Comparison of ENCODE assay signal across 13 mouse cellular contexts in the genomic region with DNA sequence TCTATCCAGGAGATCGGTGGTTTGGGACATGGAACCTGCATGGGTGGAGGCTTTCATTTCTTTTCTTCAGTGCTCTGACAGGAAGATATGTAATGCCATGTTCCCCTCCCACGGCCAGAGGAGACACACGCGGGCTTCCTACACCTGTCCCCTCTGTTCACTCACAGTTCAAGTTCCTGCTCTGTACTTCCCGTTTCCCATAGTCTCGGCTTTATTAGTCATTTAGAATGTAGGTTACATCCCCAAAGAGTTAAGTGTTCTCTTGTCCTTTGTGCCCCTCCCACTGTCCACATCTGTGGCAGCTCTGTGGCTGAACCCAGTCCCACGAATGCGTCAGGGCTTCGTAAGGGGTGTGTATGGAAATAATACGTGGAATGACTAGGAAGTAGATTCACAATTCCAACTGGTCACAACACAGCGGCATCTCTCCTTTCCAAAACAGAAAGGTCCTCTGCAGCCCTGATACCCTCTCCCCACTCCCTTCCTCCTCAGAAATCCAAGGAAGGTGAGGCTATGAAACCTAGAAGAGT.
"Had no signal": no experiment of that assay in that cellular context is flagged by ENCODE, and none has a peak within 500 bp of the region (broad histone marks: within the 10 kb centered on the region; RNA-seq: fewer than 3 reads in every experiment).

No protein-coding gene starts in this region.

- DNase-seq: kidney, postnatal 10 days; kidney, postnatal 4 days; left cerebral cortex, postnatal 4 days; lung, adult 2 months; right cerebral cortex, adult 18-20 months; right cerebral cortex, postnatal 25 days; thymus, postnatal 36 days had no signal

- H3K27ac ChIP-seq: layer of hippocampus, adult 2 months; limb, embryonic 13.5 days; liver, embryonic 15.5 days; macrophage; midbrain, embryonic 13.5 days had no signal

- H3K4me1 ChIP-seq: liver, embryonic 15.5 days; midbrain, embryonic 13.5 days had no signal

- H3K4me2 ChIP-seq: limb, embryonic 13.5 days; liver, embryonic 15.5 days; midbrain, embryonic 13.5 days had no signal

- H3K9me3 ChIP-seq: limb, embryonic 13.5 days; liver, embryonic 15.5 days; midbrain, embryonic 13.5 days had no signal

- H3K9ac ChIP-seq: limb, embryonic 13.5 days; liver, embryonic 15.5 days; midbrain, embryonic 13.5 days had no signal

- H3K4me3 ChIP-seq: layer of hippocampus, adult 2 months; limb, embryonic 13.5 days; liver, embryonic 15.5 days; midbrain, embryonic 13.5 days had no signal

- H3K36me3 ChIP-seq: limb, embryonic 13.5 days; liver, embryonic 15.5 days; midbrain, embryonic 13.5 days had no signal

- H3K27me3 ChIP-seq: limb, embryonic 13.5 days; liver, embryonic 15.5 days; midbrain, embryonic 13.5 days had no signal

- ATAC-seq: lung, postnatal 0 days; midbrain, embryonic 13.5 days had no signal
